Mouse (Mus musculus) left cerebral cortex, postnatal 4 days (tissue): ENCODE data around the gene Mapk9. TPM values are rescaled to one million over a fixed set of nuclear protein-coding genes. Genes with fewer than 3 reads are reported as not detected.

Experiments used
- microRNA-seq: library from miRNA; unstranded; fragments of <30 nt; microRNA quantifications from one replicate; pipeline ENCODE4 v1.2.0, GENCODE M21; 2022
- total RNA-seq, 2 experiments: library from RNA; stranded (reverse); gene quantifications; 2 replicates each; pipeline ENCODE4 v1.2.3; 2021

Gene Mapk9
- total RNA-seq, 2 experiments from 2014 or later, result 135 to 139 TPM

Small RNAs within 50 kb of the gene (microRNA-seq; reads per million reads assigned to microRNA genes)
- not detected for gene Gm23492

Other genes starting within 250 kb of the Mapk9 start
- gene Flt4, start 237.5 kb upstream of the Mapk9 start, total RNA-seq, result 1 to 10 TPM; 3.8 to 4.2 TPM
- gene Scgb3a1, start 183.1 kb upstream of the Mapk9 start, total RNA-seq, result not detected
- 10 to 100 TPM; 86.2 to 89.2 TPM for gene Cnot6, start 134.0 kb upstream of the Mapk9 start, total RNA-seq
- 10 to 100 TPM; 13.0 to 13.7 TPM for gene Gfpt2, start 52.6 kb upstream of the Mapk9 start, total RNA-seq
- gene Rasgef1c, start 55.1 kb downstream of the Mapk9 start, total RNA-seq, result 10 to 100 TPM; 17.9 to 21.9 TPM
- gene Rnf130, start 178.6 kb downstream of the Mapk9 start, total RNA-seq, result 100 to 1,000 TPM; 104 to 106 TPM